Mouse (Mus musculus) left cerebral cortex, postnatal 25 days (tissue): Measurements from ENCODE around the gene Fer. TPM values are rescaled to one million over a fixed set of nuclear protein-coding genes. Genes with fewer than 3 reads are reported as not detected.

ENCODE experiments used
- DNase-seq, 2 experiments: peaks; one replicate each; pipeline ENCODE4 v3.0.0; 2022; ENCODE audit warnings: low spot score in 2 of 2, mixed read lengths in 1 of 2
- intact Hi-C: fragments of 180-260 bp; cut with DNase I; formaldehyde crosslinking; loops from one replicate; pipeline ENCODE4 v1.15.1; 2025
- total RNA-seq, 2 experiments: library from RNA; stranded (reverse); gene quantifications; 2 replicates each; pipeline ENCODE4 v1.2.3; 2021

Gene Fer
- total RNA-seq, 2 experiments from 2014 or later: 29.8 to 30.1 TPM

GRCm38 (mm10) chr17:64050911-64051310 lies 188.0 kb downstream of the Fer start:
- intact Hi-C loops: no loop called here
- DNase-seq: no peak

GRCm38 (mm10) chr17:64053636-64054035 lies 190.8 kb downstream of the Fer start:
- intact Hi-C loops: no loop called here

GRCm38 (mm10) chr17:64060529-64060928 lies 197.7 kb downstream of the Fer start:
- intact Hi-C loops: no loop called here
- DNase-seq: no peak

More at GRCm38 (mm10) chr17:64053636-64054035, 190.8 kb downstream of the Fer start:
- no peak for DNase-seq

- no peak for DNase-seq
- intact Hi-C loops: no loop called here
Measured at GRCm38 (mm10) chr17:64065243-64065642, 202.4 kb downstream of the Fer start.

- intact Hi-C loops: no loop called here
- peak; percentile 33 to 60 for DNase-seq
Measured at GRCm38 (mm10) chr17:64077392-64077791, 214.5 kb downstream of the Fer start.

- intact Hi-C loops: no loop called here
- no peak for DNase-seq
Measured at GRCm38 (mm10) chr17:64084751-64085150, 221.9 kb downstream of the Fer start.

- intact Hi-C loops: no loop called here
- DNase-seq: peak in 1 of 2 experiments; percentile 52
Measured at GRCm38 (mm10) chr17:64085493-64085892, 222.6 kb downstream of the Fer start.

GRCm38 (mm10) chr17:64086875-64087608 lies 224.2 kb downstream of the Fer start:
- no peak for DNase-seq
- intact Hi-C loops: no loop called here

- no peak for DNase-seq
- intact Hi-C loops: no loop called here
Measured at GRCm38 (mm10) chr17:64087871-64088270, 225.0 kb downstream of the Fer start.

GRCm38 (mm10) chr17:64093716-64094115 lies 230.9 kb downstream of the Fer start:
- intact Hi-C loops: no loop called here

GRCm38 (mm10) chr17:64096811-64097210 lies 233.9 kb downstream of the Fer start:
- intact Hi-C loops: no loop called here
- DNase-seq: no peak

More at GRCm38 (mm10) chr17:64093716-64094115, 230.9 kb downstream of the Fer start:
- peak in 1 of 2 experiments; percentile 38 for DNase-seq

GRCm38 (mm10) chr17:64097788-64098359 lies 235.0 kb downstream of the Fer start:
- intact Hi-C loops: no loop called here
- no peak for DNase-seq

GRCm38 (mm10) chr17:64099395-64100171 lies 236.7 kb downstream of the Fer start:
- no peak for DNase-seq
- intact Hi-C loops: no loop called here

GRCm38 (mm10) chr17:64100172-64100510 lies 237.3 kb downstream of the Fer start:
- DNase-seq: no peak
- intact Hi-C loops: no loop called here

- intact Hi-C loops: no loop called here
- no peak for DNase-seq
Measured at GRCm38 (mm10) chr17:64108773-64109172, 245.9 kb downstream of the Fer start.

- DNase-seq: no peak
- intact Hi-C loops: no loop called here
Measured at GRCm38 (mm10) chr17:64109871-64110270, 247.0 kb downstream of the Fer start.

GRCm38 (mm10) chr17:64113625-64114024 lies 250.8 kb downstream of the Fer start:
- intact Hi-C loops: no loop called here

GRCm38 (mm10) chr17:64116762-64117161 lies 253.9 kb downstream of the Fer start:
- intact Hi-C loops: no loop called here
- DNase-seq: no peak

More at GRCm38 (mm10) chr17:64113625-64114024, 250.8 kb downstream of the Fer start:
- DNase-seq: no peak

- DNase-seq: peak in 1 of 2 experiments; percentile 60
- intact Hi-C loops: no loop called here
Measured at GRCm38 (mm10) chr17:64119697-64120288, 256.9 kb downstream of the Fer start.

GRCm38 (mm10) chr17:64122556-64122955 lies 259.7 kb downstream of the Fer start:
- no peak for DNase-seq
- intact Hi-C loops: no loop called here
